Mouse (Mus musculus) layer of hippocampus, postnatal 25 days (tissue): ENCODE measurements around the gene Gm30083. TPM values are rescaled to one million over a fixed set of nuclear protein-coding genes. Genes with fewer than 3 reads are reported as not detected.
A peak's percentile ranks its signal among the peaks of the same experiment; 100 is the strongest.

ENCODE experiments used
- DNase-seq, 2 experiments: peaks; one replicate each; pipeline ENCODE4 v3.0.0; 2022; ENCODE audit warnings: mixed read lengths in 2 of 2, low spot score in 1 of 2; ENCODE audit errors: extremely low spot score in 1 of 2
- total RNA-seq, 2 experiments: library from RNA; stranded (reverse); gene quantifications; 2 replicates each; pipeline ENCODE4 v1.2.3; 2021

Gene Gm30083
- total RNA-seq, 2 experiments from 2014 or later, result not detected

- no peak for DNase-seq
Measured at GRCm38 (mm10) chr14:33965675-33966074, 49.3 kb downstream of the Gm30083 start.

GRCm38 (mm10) chr14:33959341-33959740 lies 55.6 kb downstream of the Gm30083 start:
- peak in 1 of 2 experiments; percentile 59 for DNase-seq

- no peak for DNase-seq
Measured at GRCm38 (mm10) chr14:33958841-33959240, 56.1 kb downstream of the Gm30083 start.

- DNase-seq, result no peak
Measured at GRCm38 (mm10) chr14:33958186-33958585, 56.8 kb downstream of the Gm30083 start.

GRCm38 (mm10) chr14:33956055-33956454 lies 58.9 kb downstream of the Gm30083 start:
- DNase-seq, result no peak

GRCm38 (mm10) chr14:33953761-33954160 lies 61.2 kb downstream of the Gm30083 start, which contains the start of gene Rbp3:
TSS of gene Rbp3 (plus strand) at chr14:33954003.
- DNase-seq, result no peak

- no peak for DNase-seq
Measured at GRCm38 (mm10) chr14:33952233-33952981, 62.6 kb downstream of the Gm30083 start.

- no peak for DNase-seq
Measured at GRCm38 (mm10) chr14:33946125-33946524, 68.9 kb downstream of the Gm30083 start.

GRCm38 (mm10) chr14:33942222-33942621 lies 72.8 kb downstream of the Gm30083 start:
- no peak for DNase-seq

- no peak for DNase-seq
Measured at GRCm38 (mm10) chr14:33940739-33941138, 74.2 kb downstream of the Gm30083 start, which contains the start of gene Gdf2. TSS of gene Gdf2 (plus strand) at chr14:33941039.

- DNase-seq, result peak; percentile 73 to 86
Measured at GRCm38 (mm10) chr14:33939117-33939516, 75.9 kb downstream of the Gm30083 start.

Other genes starting within 250 kb of the Gm30083 start
- gene Gdf10, start 91.6 kb downstream of the Gm30083 start, total RNA-seq, result 1 to 10 TPM; 6.9 to 7.0 TPM
- not detected for gene Gdf2, start 74.1 kb downstream of the Gm30083 start, total RNA-seq
- not detected for gene Rbp3, start 61.2 kb downstream of the Gm30083 start, total RNA-seq
- 1 to 10 TPM; 6.6 to 7.3 TPM for gene Zfp488, start 36.4 kb downstream of the Gm30083 start, total RNA-seq
- gene Gm5460, start 1.6 kb upstream of the Gm30083 start, total RNA-seq, result not detected
- not detected for gene Antxrl, start 37.5 kb upstream of the Gm30083 start, total RNA-seq
- gene Anxa8, start 70.8 kb upstream of the Gm30083 start, total RNA-seq, result under 1 TPM in 1 of 2 experiments, not detected in 1; 0.15 TPM
- not detected for gene A630023A22Rik, start 87.6 kb upstream of the Gm30083 start, total RNA-seq
- not detected for gene Npy4r, start 137.3 kb upstream of the Gm30083 start, total RNA-seq
- 1 to 10 TPM; 1.6 to 2.8 TPM for gene Gprin2, start 186.5 kb upstream of the Gm30083 start, total RNA-seq
- 1 to 10 TPM in 1 of 2 experiments, under 1 TPM in 1; 0.49 to 1.5 TPM for gene Syt15, start 204.4 kb upstream of the Gm30083 start, total RNA-seq